Mouse (Mus musculus) R1 (cell line): Measurements from ENCODE around the gene Kcnip2.

Experiments used
- DNase-seq: peaks from one replicate; pipeline ENCODE4 v3.0.0-alpha.2; 2018; ENCODE audit warnings: low read depth, low spot score

Kcnip2 gene

GRCm38 (mm10) chr19:45815831-45816405, at the start of gene Kcnip2:
Kcnip2 (minus strand) TSS chr19:45816061.
- DNase-seq = peak; percentile 56

DNA sequence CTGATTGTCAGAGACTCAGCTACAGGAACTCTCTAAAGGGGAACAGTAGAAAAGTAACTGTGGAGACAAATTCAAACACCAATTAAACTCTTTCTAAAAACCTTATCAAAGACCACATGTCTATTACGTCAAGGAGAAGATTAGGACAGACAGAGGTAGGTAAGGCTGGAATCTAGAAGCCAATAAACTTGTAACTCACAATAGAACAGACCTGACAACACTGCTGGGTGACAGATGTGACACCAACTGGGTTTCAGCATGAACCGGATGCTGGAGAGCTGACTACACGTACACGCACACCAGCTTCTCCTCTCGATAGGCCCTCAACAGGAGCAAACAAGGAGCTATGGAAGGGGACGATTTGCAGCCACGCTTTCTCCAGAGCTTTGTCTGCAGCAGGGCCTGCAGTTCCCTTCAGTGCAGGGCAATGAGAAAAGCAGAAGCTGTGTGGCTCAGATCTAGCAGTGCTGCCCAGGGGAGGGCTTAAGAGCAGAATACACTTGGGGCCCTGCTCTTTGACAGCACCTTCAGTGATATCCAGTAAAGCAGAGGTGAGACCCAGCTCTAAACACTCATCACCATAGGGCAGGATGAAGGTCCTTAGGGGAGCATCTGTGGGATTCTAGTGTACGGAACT, 39.5 kb upstream of the Kcnip2 start:
- DNase-seq = no peak

GRCm38 (mm10) chr19:45854521-45854920, 38.7 kb upstream of the Kcnip2 start:
- no peak for DNase-seq

GRCm38 (mm10) chr19:45847733-45848093, 31.9 kb upstream of the Kcnip2 start:
- no peak for DNase-seq

GRCm38 (mm10) chr19:45847016-45847732, 31.3 kb upstream of the Kcnip2 start:
- peak; percentile 32 for DNase-seq

DNA sequence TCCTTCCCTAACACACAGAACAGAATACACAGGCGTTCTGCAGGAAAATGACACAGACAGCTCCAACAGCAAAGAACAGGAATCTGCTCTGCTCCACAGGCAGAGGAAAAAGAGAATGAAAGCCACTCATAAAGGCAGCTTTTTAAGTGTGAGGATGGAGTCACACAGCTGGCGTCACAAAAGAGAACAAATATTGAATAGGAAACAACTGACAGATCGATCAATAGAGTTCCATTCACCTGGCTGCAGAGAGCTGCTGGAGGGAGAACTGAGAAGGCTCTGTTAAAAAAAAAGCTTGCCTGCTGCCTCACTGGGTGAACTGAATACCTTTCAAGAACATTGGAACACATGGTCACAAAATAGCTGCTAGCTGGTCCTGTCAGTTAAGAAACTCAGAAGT, 28.3 kb upstream of the Kcnip2 start:
- no peak for DNase-seq

- no peak for DNase-seq
Measured at GRCm38 (mm10) chr19:45843424-45843823, 27.6 kb upstream of the Kcnip2 start.

- DNase-seq = no peak
Measured at GRCm38 (mm10) chr19:45837050-45837994, 21.5 kb upstream of the Kcnip2 start.

DNA sequence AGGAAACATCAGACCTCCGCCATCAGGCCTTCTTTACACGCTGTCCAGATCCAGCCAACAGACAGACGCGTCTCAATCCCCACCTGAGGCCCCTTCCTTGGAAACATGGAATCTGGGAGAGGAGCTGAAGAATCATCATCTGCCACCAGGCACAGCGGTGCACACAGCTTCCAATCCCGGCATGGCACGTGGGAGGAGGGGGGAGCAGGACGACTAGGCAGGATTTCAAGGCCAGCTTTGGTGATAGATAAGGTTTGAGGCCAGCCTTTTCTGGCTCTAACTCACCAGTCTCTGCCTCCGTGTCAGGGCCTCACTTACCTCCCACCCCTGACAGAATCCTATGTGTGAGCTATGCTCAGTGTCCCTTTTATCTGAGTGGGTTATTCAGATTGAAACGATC, 19.6 kb upstream of the Kcnip2 start:
- DNase-seq = no peak

- DNase-seq = no peak
Measured at GRCm38 (mm10) chr19:45833665-45834064, 17.8 kb upstream of the Kcnip2 start.

GRCm38 (mm10) chr19:45830679-45831078, 14.8 kb upstream of the Kcnip2 start:
- no peak for DNase-seq

DNA sequence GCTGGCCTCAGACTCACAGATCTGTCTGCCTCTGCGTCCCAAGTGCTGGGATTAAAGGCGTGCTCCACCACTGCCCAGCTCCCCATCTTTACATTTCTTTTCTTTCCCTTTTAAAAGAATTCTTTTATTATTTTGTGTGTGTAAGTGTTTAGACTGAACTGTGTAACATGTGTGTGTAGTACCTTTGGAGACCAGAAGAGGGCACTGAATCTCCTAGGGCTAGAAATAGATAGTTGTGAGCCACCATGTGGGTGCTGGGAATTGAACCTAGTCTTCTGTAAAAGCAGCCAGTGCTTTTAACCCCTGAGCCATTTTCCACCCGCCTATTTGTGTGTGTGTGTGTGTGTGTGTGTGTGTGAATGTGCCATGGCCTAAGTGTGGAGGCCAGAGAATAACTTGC, 11.9 kb upstream of the Kcnip2 start:
- DNase-seq = peak; percentile 54

DNA sequence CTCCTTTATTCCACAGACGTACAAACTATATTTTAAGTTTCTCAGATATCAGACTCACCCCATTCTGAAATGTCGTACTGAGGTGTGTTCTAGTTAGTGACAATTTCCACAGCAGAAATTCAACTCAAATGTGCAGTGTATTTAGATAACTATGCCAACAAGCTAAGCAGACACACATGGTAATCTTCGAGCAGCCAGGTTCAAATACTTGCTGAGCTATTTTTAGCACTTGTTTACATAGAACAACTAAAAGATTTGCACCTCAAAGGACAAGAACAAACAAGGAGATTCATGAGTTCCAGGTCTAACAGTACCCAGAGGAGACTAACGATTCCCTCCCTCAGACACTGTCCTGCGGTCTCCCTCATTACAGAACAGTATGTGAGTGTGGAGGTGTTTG, 11.3 kb upstream of the Kcnip2 start:
- no peak for DNase-seq

- DNase-seq = no peak
Measured at GRCm38 (mm10) chr19:45826146-45826545, 10.3 kb upstream of the Kcnip2 start.

DNA sequence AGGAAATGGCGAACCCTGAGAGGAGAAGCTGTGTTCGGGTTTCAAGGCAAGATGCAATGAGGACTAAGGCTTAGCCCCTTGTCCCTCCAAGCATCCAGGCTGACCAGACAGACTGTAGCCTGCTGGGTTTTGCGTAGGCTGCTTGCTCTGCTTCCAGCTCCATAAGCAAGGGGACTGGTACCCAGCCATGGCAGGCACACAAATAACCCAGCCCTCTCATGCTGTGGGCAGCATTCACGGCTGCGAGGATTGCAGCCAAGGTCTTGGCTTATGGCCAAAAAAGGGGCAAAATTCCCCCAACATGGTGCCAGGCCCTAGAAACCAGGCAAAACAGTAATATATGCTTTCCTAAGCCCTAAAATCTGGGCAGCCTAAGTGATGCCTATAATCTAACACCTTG, 6.0 kb upstream of the Kcnip2 start:
- no peak for DNase-seq

DNA sequence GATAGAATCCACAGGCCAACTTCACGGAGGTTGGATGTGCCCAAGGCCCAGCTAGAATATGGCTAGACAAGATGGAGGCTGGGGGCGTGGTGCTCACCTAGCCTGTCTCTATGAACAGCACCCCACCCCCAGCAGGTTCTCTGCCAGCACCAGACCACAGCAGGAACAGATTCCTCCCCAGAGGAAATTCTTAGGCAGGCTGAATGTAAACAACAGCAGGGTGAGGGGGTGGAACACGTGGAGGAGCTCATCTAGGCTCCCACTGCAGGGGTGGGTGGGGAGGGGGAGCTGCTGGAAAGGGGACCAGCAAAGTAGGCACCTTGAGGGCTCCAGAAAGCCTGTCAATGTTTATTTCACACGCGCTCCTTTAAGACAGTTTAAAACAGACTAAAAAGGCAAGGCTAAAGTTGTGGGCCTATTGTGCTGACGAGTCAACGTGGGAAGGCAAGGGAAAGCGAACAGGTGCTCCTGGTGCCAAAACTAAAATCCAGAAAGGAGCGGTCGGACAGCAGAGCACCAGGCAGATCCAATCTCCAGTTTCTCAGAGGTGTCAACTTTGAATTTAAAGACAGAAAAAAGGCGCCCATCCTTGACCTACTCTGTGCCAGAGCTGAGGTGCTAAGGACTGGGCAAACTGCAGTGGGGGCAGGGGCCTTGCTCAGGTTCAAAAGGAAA, 2.1 kb upstream of the Kcnip2 start:
- peak; percentile 77 for DNase-seq

DNA sequence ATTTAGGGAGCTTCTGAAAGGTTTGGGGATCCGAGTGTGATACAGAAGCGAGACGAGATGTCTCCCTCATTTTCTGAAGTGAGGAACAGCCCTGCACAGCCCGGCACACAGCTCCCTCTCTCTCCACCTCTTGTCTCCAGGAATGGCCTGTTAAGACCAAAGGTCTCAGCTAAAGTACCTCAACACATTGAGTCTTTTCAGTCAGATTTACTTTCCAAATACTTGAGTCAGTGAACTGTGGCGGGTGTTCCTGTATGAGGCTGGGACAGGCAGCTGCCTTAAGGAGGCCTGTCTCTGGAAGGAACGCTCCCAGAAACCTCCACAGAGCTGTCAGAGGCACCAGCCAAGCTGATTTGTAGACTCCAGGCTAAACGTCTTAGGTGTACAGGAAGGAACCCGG, 866 bp upstream of the Kcnip2 start:
- DNase-seq = no peak

DNA sequence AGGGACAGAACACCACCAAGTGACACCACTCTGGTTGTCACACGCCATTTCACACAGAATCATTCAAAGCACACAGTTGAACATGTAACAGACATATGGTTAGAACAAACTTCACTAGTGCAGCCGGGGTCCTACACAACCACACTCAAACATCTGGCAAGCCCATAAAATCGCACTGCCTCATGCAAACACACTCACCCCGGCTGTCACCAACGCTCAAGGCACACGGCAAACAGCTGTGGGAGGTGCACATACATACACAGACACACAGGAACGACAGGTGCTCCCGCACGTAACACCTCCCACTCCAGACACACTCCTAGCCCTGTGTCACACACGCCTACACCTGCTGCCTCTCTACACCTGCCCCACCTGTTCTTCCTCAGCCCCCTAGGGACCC, 691 bp downstream of the Kcnip2 start:
- no peak for DNase-seq

GRCm38 (mm10) chr19:45813801-45814200, 2.1 kb downstream of the Kcnip2 start:
- peak; percentile 89 for DNase-seq

- peak; percentile 88 for DNase-seq
Measured at GRCm38 (mm10) chr19:45813263-45813662, 2.6 kb downstream of the Kcnip2 start.

- DNase-seq = peak; percentile 74
Measured at GRCm38 (mm10) chr19:45812673-45813252, 3.1 kb downstream of the Kcnip2 start.
